Mouse (Mus musculus) E14TG2a.4 (cell line): Measurements from ENCODE around the gene Thrb.

Experiments
- CTCF ChIP-seq: conservative IDR thresholded peaks from 2 replicates; pipeline ENCODE4 v1.5.1; 2014; ENCODE audit warnings: low read length
- POU5F1 ChIP-seq: IDR thresholded peaks from 2 replicates; pipeline ENCODE4 v1.6.1; 2014; ENCODE audit warnings: low read length, borderline replicate concordance

- TF ChIP-seq CTCF = no peak
- TF ChIP-seq POU5F1 = no peak
These were observed 453 bp downstream of the Thrb start for GRCm38 (mm10) chr14:17660329-17661099.
